Mouse (Mus musculus) testis, adult 2 months (tissue): ENCODE results near the gene Pgr15l. TPM values are rescaled to one million over a fixed set of nuclear protein-coding genes. Genes with fewer than 3 reads are reported as not detected.
A peak's percentile ranks its signal among the peaks of the same experiment; 100 is the strongest.

Experiments used
- H3K27ac ChIP-seq: fragments of 200-500 bp; 2 replicates; pipeline ENCODE4 v1.5.1; 2012; ENCODE audit warnings: low read depth, low read length; ENCODE audit not compliant: control insufficient read depth, insufficient read depth
- H3K27me3 ChIP-seq: fragments of 200-500 bp; 2 replicates; pipeline ENCODE4 v1.6.1; 2012; ENCODE audit warnings: mild to moderate bottlenecking, low read length, moderate library complexity; ENCODE audit not compliant: control insufficient read depth, insufficient read depth
- H3K36me3 ChIP-seq: fragments of 200-500 bp; 2 replicates; pipeline ENCODE4 v1.6.1; 2012; ENCODE audit warnings: mild to moderate bottlenecking, low read length; ENCODE audit not compliant: control insufficient read depth, insufficient read depth
- H3K4me1 ChIP-seq: fragments of 200-500 bp; 2 replicates; pipeline ENCODE4 v1.6.1; 2012; ENCODE audit warnings: low read length; ENCODE audit not compliant: control insufficient read depth, insufficient read depth
- H3K4me3 ChIP-seq: fragments of 200-500 bp; 2 replicates; pipeline ENCODE4 v1.5.1; 2012; ENCODE audit warnings: low read depth, mild to moderate bottlenecking, low read length, moderate library complexity, mixed read lengths; ENCODE audit not compliant: control insufficient read depth
- CTCF ChIP-seq: fragments of 200-500 bp; IDR thresholded peaks from 2 replicates; pipeline ENCODE4 v1.5.1; 2012; ENCODE audit warnings: low read depth, mild to moderate bottlenecking, inconsistent platforms, low read length, moderate library complexity; ENCODE audit not compliant: control insufficient read depth, insufficient read depth, insufficient replicate concordance
- POLR2A ChIP-seq: fragments of 200-500 bp; IDR thresholded peaks from 2 replicates; pipeline ENCODE4 v1.6.1; 2012; ENCODE audit warnings: low read depth, mild to moderate bottlenecking, inconsistent platforms, low read length, moderate library complexity; ENCODE audit not compliant: control insufficient read depth
- polyA plus RNA-seq: library from polyadenylated mRNA; depleted of rRNA; stranded (reverse); fragments of >200 nt; gene quantifications from 2 replicates; pipeline ENCODE4 v1.2.3, GENCODE M21; 2012; rRNA removed

Pgr15l gene
- not detected in 2 replicates for polyA plus RNA-seq

DNA sequence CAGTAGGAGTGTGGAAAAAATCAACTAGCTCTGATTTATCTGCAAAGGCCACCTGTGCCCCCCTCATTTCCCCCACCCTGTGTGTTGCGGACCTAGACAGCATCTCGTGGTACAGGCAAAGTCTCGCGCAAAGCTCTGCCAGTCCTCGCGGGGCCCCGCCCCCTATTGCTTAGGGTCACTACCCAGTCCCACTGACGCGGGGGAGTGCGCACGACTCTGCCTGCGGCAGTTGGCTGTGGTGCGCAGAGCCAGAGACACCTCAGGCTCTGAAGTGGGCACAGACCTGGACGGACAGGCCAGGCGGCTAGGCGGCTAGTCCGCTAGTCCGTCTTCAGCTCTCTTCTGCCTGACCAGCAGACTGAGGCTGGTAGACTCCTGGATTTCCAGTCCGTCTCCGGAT, at the start of gene Pgr15l:
Gene Pgr15l, plus strand, starts transcription at position 228 of the 400 bp plus-strand sequence.
- peak within 1 kb of the TSS; percentile 61; the same call in 1 of the 2 replicates for H3K27ac ChIP-seq

DNA sequence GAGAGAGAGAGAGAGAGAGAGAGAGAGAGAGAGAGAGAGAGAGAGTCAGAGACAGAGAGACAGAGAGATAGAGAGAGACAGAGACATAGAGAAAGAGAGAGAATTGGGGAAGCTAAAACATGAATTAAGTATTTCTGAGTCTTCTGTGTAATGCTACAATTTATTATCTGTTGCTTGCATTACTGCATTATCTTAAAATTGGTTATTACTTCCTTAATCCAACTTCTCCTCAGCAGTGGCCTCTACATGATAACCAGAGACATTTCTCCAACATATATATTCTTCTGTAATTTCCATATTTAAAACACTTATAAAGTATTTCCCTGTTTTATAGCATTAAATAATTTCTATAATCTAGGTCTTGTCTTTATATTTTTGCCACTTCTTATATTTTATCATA, 44.9 kb upstream of the Pgr15l start:
- H3K4me3 ChIP-seq, result no peak overlapping the region
- TF ChIP-seq CTCF (no peak), POLR2A (no peak)

More for the DNA sequence above, at the start of gene Pgr15l:
- no peaks in the 10 kb centered on the region for H3K27me3 ChIP-seq
- H3K36me3 ChIP-seq, result no peaks in the 10 kb centered on the region
- peaks cover 3% of the 10 kb centered on the region; the same call in 1 of the 2 replicates for H3K4me1 ChIP-seq
- peak within 1 kb of the TSS; percentile 50 for H3K4me3 ChIP-seq
- no peak for TF ChIP-seq POLR2A
- TF ChIP-seq CTCF, result no peak

DNA sequence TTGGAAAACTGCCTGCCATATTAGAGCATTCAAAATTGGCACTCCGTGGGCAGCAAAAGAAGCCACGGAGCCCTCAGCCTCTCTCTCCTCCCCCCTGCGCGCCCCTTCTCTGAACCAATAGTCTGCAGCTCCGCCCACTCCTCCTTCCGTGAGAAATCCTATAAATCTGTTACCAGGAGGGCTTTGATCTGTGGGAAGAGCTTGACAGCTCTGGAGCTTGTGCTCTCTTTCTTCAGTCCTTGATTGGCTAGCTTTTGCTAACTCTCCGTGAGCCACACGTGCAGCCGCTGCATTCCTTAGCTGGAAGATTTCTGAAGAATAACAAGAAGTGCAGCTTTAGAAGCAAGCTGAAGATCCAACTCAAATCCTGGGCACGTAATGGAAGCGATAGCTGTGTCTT, 2.6 kb upstream of the Pgr15l start:
- peaks cover 3% of the 10 kb centered on the region; the same call in 1 of the 2 replicates for H3K4me1 ChIP-seq
- TF ChIP-seq POLR2A (no peak), CTCF (no peak)

More for the DNA sequence above, 44.9 kb upstream of the Pgr15l start:
- H3K27ac ChIP-seq, result no peak overlapping the region
- no peaks in the 10 kb centered on the region for H3K36me3 ChIP-seq
- H3K4me1 ChIP-seq, result no peaks in the 10 kb centered on the region
- no peaks in the 10 kb centered on the region for H3K27me3 ChIP-seq

More for the DNA sequence above, 2.6 kb upstream of the Pgr15l start:
- Histone ChIP-seq H3K4me3 (no peak overlapping the region), H3K27ac (no peak overlapping the region), H3K27me3 (no peaks in the 10 kb centered on the region), H3K36me3 (no peaks in the 10 kb centered on the region)
